Mouse (Mus musculus) spleen, adult 2 months (tissue): Measurements from ENCODE around the gene Gm20388. TPM values are rescaled to one million over a fixed set of nuclear protein-coding genes. Genes with fewer than 3 reads are reported as not detected.

Source experiments
- DNase-seq, 2 experiments: peaks; one replicate each; pipeline versions ENCODE4 v3.0.0 to v3.0.0-alpha.2; 2012 to 2021; ENCODE audit warnings: low spot score in 2 of 2, low read depth in 1 of 2
- H3K27ac ChIP-seq: fragments of 200-500 bp; 2 replicates; pipeline ENCODE4 v1.5.1; 2012; ENCODE audit warnings: low read length, inconsistent platforms; ENCODE audit not compliant: insufficient read depth
- H3K27me3 ChIP-seq: fragments of 200-500 bp; 2 replicates; pipeline ENCODE4 v1.6.1; 2012; ENCODE audit warnings: mild to moderate bottlenecking, moderate library complexity, low read length, inconsistent platforms; ENCODE audit not compliant: control insufficient read depth, insufficient read depth
- H3K36me3 ChIP-seq: fragments of 200-500 bp; 2 replicates; pipeline ENCODE4 v1.6.1; 2012; ENCODE audit warnings: mild to moderate bottlenecking, low read length, inconsistent platforms; ENCODE audit not compliant: control insufficient read depth, insufficient read depth
- H3K4me1 ChIP-seq: fragments of 200-500 bp; 2 replicates; pipeline ENCODE4 v1.6.1; 2011; ENCODE audit warnings: inconsistent platforms; ENCODE audit not compliant: control insufficient read depth, insufficient read depth, insufficient read length
- H3K4me3 ChIP-seq: fragments of 200-500 bp; 2 replicates; pipeline ENCODE4 v1.5.1; 2011; ENCODE audit warnings: mild to moderate bottlenecking, inconsistent platforms; ENCODE audit not compliant: insufficient read depth, insufficient read length; ENCODE audit errors: extremely low read depth
- CTCF ChIP-seq: fragments of 200-500 bp; IDR thresholded peaks from 2 replicates; pipeline ENCODE4 v1.5.1; 2011; ENCODE audit warnings: mild to moderate bottlenecking, inconsistent platforms; ENCODE audit not compliant: insufficient read depth, insufficient read length, insufficient replicate concordance; ENCODE audit errors: extremely low read depth
- POLR2A ChIP-seq: fragments of 200-500 bp; IDR thresholded peaks from 2 replicates; pipeline ENCODE4 v1.6.1; 2011; ENCODE audit warnings: low read depth, low read length, inconsistent platforms
- WGBS: fragments of 180-500 bp; shearing (Covaris S2); methylation state at CpG from one replicate; pipeline ENCODE4 v1.1.7; 2018; 5-methylcytosine and 5-hydroxymethylcytosine counted together
- polyA plus RNA-seq: library from polyadenylated mRNA; depleted of rRNA; stranded (reverse); fragments of >200 nt; gene quantifications from 2 replicates; pipeline ENCODE4 v1.2.3, GENCODE M21; 2012

Gene Gm20388
- polyA plus RNA-seq, 1 experiment, result 26.1 TPM

DNA sequence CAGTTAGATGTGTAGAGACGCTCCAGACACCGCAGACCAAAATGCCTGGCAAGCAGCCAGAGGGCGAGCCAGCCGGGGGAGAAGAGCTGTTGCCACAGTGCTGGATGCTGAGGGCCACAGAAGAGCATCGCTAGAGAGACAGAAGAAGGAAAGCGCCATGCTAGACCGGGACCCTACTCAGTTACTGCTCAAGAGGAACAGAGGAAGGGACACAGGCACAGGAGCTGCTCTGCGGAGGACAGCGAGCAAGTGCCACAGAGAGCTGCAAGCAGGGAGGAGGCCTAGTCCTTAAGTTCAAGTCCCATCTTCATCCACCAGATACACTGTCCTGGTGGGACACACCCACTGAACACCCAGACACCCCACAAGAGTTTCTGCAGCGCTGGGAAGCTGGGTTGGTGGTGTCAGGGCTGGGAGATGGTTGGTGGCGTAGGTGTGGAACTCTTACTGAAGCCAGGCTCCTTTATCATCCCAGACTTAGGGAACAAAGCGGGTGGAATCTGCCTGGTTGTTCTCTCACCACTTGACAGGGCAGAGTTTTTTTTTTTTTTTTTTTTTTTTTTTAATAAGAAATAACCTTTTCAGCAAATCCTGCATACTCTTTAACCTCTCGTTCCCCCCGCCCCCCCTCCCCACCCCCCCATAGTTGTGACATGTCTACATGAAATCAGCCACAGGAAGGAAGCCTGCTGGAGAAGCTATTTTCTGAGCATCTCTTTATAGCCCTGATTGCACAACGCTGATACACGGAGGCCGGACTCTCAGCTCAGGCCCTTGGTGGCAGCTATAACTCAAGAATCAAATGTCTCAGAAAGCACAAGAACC, 786.7 kb downstream of the Gm20388 start:
- no peaks in the 10 kb centered on the region for H3K36me3 ChIP-seq
- H3K27ac ChIP-seq, result peak overlapping the region; percentile 1; the same call in 1 of the 2 replicates
- H3K4me1 ChIP-seq, result peaks cover 40% of the 10 kb centered on the region; the same call in 1 of the 2 replicates
- peak in 1 of 2 experiments; percentile 45 for DNase-seq
- WGBS, result 27% methylated on average over 17 of the region's 17 CpGs
- no peak for TF ChIP-seq POLR2A
- no peak for TF ChIP-seq CTCF
- no peaks in the 10 kb centered on the region for H3K27me3 ChIP-seq
- H3K4me3 ChIP-seq, result no peak overlapping the region

GRCm38 (mm10) chr8:120697979-120698272, 787.3 kb downstream of the Gm20388 start:
- Histone ChIP-seq H3K36me3 (no peaks in the 10 kb centered on the region), H3K27ac (no peak overlapping the region), H3K4me3 (no peak overlapping the region), H3K4me1 (peaks cover 44% of the 10 kb centered on the region; the same call in 1 of the 2 replicates), H3K27me3 (no peaks in the 10 kb centered on the region)
- peak in 1 of 2 experiments; percentile 34 for DNase-seq
- TF ChIP-seq CTCF (peak; percentile 20; the same call in 1 of the 2 replicates), POLR2A (no peak)

GRCm38 (mm10) chr8:120698426-120698825, 787.8 kb downstream of the Gm20388 start:
- no peak for TF ChIP-seq CTCF
- TF ChIP-seq POLR2A, result no peak
- 89% methylated on average over 7 of the region's 7 CpGs for WGBS
- DNase-seq, result no peak
- Histone ChIP-seq H3K4me3 (no peak overlapping the region), H3K4me1 (peaks cover 45% of the 10 kb centered on the region; the same call in 1 of the 2 replicates), H3K27ac (no peak overlapping the region), H3K27me3 (no peaks in the 10 kb centered on the region), H3K36me3 (no peaks in the 10 kb centered on the region)

- H3K27me3 ChIP-seq, result no peaks in the 10 kb centered on the region
- no peak overlapping the region for H3K27ac ChIP-seq
- WGBS, result 44% methylated on average over 6 of the region's 6 CpGs
- no peak overlapping the region for H3K4me3 ChIP-seq
- DNase-seq, result no peak
- H3K4me1 ChIP-seq, result peaks cover 45% of the 10 kb centered on the region; the same call in 1 of the 2 replicates
- TF ChIP-seq CTCF (no peak), POLR2A (no peak)
- H3K36me3 ChIP-seq, result no peaks in the 10 kb centered on the region
Observed at GRCm38 (mm10) chr8:120699079-120699478, 788.4 kb downstream of the Gm20388 start.

DNA sequence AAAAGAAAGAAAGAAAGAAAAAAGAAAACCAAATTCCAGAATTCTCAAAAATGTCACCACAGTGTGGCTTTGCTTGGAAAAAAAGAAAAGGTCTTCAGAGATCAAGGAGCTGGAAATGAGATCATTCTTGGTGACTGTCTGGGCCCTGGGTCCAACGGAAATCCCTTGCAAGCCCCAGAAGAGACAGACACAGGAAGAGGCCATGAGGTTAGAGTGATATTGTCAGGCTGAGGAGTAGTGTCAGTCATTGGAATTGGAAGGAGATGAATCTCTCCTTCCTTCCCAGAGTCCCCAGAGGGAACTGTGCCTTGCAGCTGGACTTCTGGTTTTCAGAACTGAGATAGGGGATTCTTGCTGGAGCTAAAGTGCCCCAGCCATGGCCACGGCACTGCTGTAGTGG, 788.9 kb downstream of the Gm20388 start:
- H3K27me3 ChIP-seq, result no peaks in the 10 kb centered on the region
- no peak overlapping the region for H3K27ac ChIP-seq
- DNase-seq, result no peak
- peaks cover 45% of the 10 kb centered on the region; the same call in 1 of the 2 replicates for H3K4me1 ChIP-seq
- TF ChIP-seq POLR2A, result no peak
- no peak for TF ChIP-seq CTCF
- WGBS, result 34% methylated on average over 2 of the region's 2 CpGs
- no peaks in the 10 kb centered on the region for H3K36me3 ChIP-seq
- no peak overlapping the region for H3K4me3 ChIP-seq

GRCm38 (mm10) chr8:120700053-120700452, 789.4 kb downstream of the Gm20388 start:
- H3K27ac ChIP-seq, result no peak overlapping the region

More at GRCm38 (mm10) chr8:120700053-120700452, 789.4 kb downstream of the Gm20388 start:
- 39% methylated on average over 4 of the region's 4 CpGs for WGBS
- no peak for DNase-seq
- Histone ChIP-seq H3K36me3 (no peaks in the 10 kb centered on the region), H3K4me3 (no peak overlapping the region), H3K27me3 (no peaks in the 10 kb centered on the region), H3K4me1 (peaks cover 45% of the 10 kb centered on the region; the same call in 1 of the 2 replicates)
- TF ChIP-seq POLR2A (no peak), CTCF (no peak)
